Mouse (Mus musculus) stomach, postnatal 0 days (tissue): ENCODE results near the gene Krt17.

Source experiments
- CTCF ChIP-seq: IDR thresholded peaks from 2 replicates; pipeline ENCODE4 v1.5.1; 2016; ENCODE audit warnings: antibody characterized with exemption, low read depth, mild to moderate bottlenecking, moderate library complexity
- EP300 ChIP-seq: optimal IDR thresholded peaks from 2 replicates; pipeline ENCODE3; 2016; ENCODE audit warnings: antibody characterized with exemption

- TF ChIP-seq CTCF (no peak), EP300 (no peak)
Measured at GRCm38 (mm10) chr11:100271878-100272277, 11.0 kb upstream of the Krt17 start.
